Mouse (Mus musculus) heart, adult 11 months (tissue): ENCODE measurements around the gene Stn1.
"Not testable (repeated sequence)": the region's sequence is repeated elsewhere in the genome, so short reads cannot be mapped to it uniquely, and the experiment has no call there.

Source experiments
- DNase-seq: peaks from one replicate; pipeline ENCODE4 v3.0.0; 2022

Gene Stn1

DNA sequence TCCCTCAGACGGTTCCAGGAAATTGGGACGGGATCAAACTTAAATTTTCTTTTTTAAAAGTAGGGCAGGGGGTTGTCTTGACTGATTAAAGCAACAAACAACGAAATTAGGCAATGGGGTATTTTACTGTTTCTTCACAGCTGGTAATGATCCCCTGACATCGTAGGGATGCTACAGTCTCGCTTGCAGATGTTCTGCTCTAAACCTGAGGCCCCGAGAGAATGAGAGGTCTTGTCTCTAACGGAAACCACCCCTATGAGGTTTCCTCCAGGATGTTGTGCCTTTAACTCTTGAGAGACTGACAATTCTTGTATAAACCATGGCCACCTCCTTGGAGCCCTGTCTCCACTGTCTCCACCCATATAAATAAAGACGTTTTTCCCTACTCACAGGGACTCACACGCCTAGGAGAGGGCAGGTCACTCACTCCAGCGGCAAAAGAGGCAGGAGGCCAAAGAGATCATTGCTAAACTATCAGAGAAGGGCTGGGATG is at the start of gene Stn1:
TSS of gene Stn1 (minus strand) at position 208 of the 493 bp plus-strand sequence.
- DNase-seq: no peak

DNA sequence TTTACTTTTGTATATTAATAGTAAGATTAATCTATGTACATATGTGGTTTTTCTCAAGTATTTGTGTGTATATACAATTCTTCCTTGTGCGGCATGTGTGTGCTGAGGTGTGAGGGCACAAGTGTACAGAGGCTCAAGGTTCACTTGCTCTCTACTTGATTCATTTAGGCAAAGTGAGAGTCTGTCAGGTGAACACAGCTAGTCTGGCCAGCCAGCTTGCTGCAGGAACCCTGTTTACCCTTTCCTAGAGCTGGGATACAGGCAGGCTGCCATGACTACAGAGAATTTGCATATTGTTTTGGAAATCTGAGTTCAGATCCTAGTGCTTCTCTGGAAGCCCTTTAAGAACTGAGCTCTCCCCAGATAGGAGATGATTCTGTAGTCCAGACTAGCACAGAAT is 49.7 kb upstream of the Stn1 start:
- DNase-seq: no peak

DNA sequence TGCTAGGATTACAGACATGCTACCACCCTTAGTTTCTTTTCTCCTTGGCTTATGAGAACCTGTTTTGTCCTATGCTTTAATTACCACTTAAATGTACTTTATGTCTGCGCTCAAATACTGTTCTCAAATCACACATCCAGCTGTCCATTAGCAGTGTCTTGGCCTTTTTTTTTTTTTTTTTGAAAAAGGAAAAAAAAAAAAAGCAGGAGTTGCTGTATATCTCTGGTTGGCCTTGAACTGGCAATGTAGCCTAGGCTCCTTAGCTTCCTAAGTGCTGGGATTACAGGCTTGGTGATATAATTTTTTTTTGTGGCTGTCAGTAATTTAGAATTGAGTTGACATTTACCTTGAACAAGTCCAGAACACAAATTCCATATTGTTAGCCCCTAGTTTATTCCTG is 48.5 kb upstream of the Stn1 start:
- no peak for DNase-seq

DNA sequence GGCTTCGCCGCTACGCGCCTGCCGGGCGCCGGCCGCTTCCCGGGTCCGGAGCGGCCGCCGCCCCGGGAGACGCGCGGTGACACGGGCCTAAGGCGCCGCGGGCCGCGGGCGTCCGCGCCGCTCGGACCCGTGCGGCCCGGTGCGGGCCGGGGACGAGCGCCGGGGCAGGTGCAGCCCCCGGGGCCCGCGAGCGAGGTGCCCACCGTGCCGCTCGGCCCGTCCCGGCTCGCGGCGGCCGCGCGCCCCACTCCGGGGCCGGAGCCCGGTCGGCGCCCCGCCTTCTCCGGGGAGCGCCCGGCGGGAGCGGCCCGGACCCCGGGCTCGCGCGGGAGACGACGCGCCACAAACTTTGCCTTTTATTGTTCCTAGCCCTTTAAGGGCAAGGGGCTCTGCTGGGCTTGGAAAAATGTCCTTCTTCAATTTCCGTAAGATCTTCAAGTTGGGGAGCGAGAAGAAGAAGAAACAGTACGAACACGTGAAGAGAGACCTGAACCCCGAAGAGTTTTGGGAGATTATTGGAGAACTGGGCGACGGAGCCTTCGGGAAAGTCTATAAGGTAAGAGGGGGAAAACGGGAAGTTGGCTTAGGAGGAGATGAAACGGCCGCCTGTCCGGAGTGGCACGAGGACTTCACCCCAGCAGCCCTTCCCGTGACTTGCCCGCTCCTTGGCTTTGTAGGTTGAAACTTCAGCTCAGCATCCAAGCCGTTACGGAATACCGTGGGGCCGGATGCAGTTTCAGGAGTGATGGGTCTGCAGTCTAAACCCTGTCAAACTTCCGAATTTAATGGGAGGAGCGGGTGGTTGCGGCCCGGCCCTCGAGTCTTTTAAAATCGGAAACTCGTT is 42.7 kb upstream of the Stn1 start:
- DNase-seq: peak; percentile 94

DNA sequence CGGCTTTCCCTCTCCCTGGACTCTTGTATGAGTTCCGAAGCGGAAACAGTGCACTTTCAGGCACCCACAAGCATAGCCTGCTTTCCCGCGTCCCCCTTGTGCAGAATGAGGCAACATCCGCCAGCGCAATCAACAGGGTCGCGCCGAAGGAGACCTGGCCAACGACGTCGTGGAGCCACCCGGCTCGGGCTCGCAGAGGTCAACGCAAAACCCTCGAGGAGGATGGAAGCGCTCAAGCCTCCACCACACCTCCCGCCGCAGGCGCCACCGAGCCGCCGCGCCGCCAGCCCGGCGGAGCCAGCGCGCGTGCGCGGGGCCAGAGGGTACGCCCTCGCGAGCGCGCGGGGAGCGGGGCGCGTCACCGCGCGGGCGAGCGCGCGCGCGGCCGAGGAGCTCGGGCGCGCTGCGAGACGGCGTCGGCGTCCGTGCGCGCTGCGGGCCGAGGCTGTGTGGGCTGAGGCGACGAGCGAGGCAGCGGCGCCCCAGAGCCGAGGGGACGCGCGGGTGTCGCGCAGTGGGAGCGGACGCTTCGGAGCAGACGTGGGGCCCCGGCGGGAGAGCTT is 42.0 kb upstream of the Stn1 start, which contains the start of gene Slk:
TSS of gene Slk (plus strand) at position 454 of the 563 bp plus-strand sequence.
- peak; percentile 99 for DNase-seq

DNA sequence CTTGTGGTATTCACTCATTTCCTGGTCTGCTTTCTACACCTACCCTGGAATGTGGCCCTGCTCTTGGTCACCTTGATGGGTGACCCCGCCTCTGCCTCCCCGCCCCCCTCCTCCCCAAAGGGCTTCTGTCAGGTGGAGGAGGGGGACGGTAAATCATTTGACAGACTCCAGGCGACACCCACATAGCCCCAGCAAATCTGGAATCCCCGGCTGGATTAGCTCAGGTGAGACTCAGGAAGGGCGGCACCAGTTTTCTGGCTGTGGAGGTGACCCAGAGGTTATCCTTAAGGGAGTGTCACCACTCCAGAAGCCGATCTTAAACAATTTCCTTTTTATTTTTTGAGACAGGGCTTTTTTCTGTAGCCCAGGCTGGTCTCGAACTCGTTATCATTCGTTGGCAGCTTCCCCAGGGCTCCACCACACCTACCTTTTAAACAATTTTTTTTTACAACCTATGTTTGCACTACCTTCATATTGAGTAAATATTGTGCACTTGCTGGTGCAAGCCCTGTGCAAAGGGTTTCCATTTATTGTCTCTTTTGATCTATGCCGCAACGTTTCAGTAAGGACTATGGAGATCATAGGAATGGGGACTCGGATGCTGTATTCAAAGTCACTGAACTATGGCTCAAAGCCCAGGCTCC is 41.4 kb upstream of the Stn1 start:
- DNase-seq: peak; percentile 93

DNA sequence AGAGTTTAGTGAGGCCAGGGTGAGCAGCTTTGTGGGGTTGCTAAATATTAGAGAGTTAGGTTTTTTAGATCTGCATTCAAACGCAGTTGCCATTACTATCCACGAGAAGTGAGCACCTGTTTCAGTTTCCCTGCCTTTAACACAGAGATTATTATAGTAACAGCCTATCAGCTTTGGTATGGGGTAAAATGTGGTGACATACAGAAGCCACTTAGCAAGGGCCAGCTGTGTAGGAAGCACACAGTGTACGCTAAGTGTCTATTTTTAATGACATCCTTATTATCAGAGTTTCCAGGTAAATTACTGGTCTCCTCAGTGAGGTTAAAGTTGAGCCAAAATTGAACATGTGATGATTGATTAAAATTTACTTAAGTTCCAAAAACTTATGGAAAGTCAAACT is 36.4 kb upstream of the Stn1 start:
- DNase-seq: no peak

DNA sequence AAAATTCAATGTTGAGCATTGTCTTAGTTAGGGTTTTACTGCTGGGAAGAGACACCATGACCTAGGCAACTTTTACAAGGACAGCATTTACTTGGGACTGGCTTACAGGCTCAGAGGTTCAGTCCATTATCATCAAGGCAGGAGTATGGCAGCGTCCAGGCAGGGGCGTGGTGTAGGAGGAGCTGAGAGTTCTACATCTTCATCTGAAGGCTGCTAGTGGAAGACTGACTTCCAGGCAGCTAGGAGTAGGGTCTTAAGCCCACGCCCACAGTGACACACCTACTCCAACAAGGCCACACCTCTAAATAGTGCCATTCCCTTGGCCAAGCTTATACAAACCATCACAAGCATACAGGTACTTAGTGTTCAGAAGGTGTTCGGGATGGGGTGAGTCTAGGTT is 34.7 kb upstream of the Stn1 start:
- not testable (repeated sequence) for DNase-seq

DNA sequence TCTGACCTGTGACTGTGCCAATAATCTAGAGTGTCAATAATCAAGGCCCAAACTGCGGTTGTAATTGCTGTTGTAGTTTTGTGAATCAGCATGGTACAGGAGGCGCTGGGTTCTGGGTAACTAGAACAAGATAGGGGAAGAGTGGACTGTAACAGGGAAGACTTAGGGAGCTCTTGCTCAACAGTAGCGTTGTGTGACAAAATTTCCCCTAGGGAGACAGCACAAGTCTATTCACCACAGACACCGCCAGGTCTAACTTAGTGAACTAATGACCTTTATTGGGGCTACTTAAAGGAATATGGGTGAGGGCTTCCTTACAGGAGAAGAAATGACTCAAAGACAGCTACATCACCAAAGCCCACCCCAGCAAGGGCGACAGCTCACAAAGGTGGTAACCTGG is 32.7 kb upstream of the Stn1 start:
- no peak for DNase-seq

DNA sequence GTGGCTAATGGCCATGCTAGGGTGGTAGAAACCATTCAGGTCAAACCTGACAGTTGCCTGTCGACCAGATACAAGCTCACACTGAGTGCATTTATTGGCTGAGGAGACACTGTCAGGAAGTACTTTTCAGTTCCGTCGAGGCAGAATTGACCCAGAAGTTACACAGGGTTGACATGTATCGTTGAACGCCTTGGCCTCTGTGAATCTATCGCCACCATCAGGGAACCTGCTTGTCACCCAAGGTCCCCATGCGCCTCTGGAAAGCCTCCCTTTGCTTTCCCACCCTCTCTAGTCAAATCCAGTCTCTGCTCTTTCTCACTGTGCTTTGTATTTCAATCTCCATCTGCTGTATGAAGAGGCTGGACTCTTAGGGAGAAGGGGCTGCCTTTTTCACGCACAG is 28.7 kb upstream of the Stn1 start:
- peak; percentile 63 for DNase-seq

DNA sequence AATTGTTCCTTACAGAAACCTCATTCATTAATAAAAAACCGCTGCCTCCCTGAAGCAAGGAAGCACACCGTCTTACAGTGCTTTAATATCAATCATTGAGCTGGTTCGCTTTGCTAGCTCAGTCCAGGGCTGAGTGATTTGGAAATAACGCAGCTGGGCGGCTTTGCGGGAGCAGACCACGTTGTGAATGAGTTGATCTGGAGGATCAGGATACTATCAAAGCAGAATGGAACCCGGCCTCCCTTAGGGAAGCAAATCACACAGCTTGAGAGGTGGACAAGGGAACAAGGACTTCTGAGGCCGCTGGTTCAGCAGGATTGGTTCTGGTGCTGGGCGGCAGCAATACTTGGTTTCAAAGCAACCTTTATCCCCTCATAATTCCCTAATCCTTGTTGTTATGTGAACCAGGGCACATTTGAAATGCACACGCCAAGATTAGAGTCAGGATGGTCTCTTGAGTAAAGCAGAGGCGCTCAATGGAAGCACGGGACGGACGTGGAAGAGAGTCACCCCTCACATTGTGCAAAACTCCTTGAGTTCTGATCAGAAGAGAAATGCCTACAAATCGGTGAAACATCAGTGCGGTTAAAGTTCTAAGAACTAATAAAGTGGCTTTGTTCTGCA is 27.8 kb upstream of the Stn1 start:
- DNase-seq: no peak

DNA sequence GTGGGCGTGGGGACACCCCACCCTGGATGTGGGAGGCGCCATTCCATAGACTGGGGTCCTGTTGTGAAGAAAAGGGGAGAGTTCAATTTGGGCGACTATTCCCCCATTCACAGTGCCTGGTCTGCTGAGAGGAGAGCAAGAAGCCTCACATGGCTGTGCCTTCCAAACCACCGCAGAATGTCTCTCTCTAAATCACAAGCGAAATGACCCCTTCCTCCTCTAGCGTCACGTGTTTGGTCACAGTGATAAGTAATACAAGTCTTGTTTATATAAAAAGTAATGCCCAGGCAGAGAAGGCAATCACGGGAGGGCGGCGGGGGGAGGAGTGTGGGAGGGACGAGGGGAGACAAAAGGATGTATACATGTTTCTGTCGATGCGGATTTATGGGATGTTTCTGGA is 26.4 kb upstream of the Stn1 start:
- DNase-seq: no peak

DNA sequence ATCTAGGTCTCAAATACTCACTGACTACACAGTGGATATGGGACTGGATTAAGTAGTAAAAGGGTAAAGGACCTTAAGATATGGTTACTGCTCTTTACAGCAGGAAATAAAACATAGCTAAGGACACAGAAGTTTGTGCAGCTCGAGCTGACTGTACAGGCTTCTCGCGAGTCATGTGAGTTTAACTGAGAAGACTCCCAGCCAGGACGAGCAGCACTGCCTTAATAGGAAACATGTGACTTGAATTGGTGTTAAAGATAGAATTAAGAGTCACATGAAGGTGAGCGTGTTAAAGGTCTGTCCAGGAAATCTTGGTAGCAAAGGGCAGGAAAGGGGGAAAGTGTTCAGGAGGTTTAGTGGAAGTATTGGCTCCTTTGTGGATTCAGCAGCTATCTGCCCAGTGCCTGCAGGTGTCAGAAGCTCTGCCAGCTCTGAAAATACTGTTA is 24.7 kb upstream of the Stn1 start:
- DNase-seq: peak; percentile 92

DNA sequence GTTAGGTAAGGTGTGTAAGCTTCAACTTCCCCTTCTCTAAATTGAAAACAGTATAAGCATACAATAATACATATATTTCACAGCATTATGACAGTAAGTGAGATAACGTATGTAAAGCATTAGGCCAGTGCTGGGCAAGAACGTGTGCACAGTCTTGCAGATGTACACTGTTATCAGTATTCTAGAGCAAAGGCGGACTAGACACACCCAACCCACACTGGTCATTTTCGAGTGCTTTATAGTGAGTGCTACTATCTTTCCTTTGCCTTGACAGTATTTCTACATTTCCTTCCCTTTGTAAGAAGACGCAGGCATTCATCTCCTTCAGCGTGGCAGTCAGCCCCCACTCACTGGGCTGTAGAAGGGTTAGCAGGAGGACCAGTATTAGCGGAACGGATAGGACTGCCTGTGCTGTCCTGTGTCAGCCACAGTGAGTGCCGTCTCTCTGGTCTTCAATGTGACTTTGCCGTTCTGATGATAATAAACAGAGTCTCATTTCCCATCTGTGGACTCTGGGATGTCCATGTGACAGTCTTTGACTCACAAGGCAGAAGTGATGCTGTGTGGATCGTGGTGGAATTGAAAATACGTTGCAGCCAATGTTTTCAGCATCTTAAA is 23.3 kb upstream of the Stn1 start:
- peak; percentile 63 for DNase-seq

DNA sequence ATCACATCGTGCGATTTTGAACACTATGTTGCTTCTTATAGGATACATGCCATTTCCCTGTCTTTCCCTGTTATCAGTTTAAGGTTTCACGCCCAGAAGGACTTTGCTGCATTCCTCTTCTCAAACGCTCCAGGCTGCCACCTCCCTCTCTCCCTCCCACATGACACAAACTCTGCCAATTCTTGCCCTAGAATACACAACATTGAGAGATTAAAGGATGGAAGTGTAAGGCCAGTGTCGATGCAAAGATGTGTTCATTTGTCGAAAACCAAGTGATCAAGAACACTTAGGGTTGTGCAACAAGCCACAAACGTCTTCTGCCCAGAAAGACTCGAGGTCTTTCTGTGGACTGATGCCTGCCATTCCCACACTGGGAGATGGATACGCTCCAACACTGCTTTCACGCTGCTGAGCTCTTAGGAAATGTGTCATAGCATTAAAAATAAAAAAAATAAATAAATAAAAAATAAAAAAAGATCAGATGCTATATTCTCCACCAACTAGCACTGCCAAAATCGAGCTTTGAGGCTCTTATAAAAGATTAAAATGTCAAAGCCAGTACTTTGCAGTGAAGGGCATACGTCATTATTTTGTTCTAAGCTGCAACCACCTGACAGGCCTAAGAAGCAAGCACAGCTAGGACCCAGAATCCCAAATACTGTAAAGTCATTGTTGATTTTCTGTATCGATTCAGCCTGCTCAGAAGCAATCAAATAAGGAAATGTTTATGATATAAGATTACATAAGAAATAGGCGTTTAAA is 22.6 kb upstream of the Stn1 start:
- DNase-seq: no peak

DNA sequence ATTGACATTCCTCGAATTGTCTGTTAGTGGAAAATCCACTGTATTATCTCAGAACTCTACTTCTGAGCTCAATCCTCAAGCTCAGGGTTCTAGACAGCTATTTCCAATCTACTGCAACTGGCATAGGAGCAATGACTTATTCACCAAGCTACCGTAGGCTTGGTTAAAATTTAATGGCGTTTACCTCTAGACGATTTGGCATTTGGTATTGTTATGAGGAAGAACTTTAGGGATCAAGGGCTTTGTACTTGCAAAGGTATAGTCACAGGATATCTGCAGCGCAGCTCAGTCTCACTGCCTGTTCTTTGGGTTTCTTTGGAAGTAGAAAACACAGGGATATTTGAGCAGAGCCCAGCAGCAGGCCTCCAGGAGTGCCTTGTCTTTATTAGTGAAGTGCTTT is 21.8 kb upstream of the Stn1 start:
- no peak for DNase-seq

DNA sequence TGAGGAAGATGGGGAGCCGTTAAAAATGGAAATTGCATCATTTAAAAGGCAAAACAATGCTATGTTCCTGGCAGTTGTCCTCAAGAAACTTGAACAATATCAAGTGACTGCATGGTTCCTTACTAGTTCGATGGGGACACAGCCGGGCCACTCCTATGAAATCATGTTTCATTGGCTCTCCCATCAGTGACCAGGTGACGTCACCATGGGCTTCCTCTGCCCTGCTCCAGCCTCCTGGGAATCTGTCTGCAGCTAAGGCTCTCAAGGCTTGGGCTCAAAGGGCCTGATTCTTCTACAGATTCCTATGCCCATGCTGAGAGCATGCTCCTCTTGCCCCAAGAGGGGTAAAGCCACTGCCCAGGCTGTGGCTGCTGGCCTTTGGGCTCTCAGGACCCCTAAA is 12.3 kb upstream of the Stn1 start:
- DNase-seq: peak; percentile 77

DNA sequence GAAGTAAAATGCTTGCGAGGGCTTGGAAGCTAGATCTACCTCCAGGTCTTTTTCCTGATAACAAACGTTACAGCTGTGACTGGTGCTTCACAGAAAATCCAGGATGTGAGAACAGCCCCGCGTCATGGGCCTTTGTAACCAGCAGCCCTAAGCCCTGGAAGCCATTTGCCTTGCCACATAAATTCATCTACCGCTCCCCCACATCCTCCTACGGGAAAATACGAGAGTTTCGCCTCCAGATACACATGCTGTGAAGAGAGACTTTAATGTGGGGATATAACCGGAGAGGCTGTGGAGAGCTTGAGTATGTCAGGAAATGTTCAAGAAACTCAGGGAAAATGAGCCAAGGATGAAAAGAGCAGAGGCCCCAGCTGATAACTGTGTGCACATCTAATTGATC is 11.9 kb upstream of the Stn1 start:
- DNase-seq: peak; percentile 72

DNA sequence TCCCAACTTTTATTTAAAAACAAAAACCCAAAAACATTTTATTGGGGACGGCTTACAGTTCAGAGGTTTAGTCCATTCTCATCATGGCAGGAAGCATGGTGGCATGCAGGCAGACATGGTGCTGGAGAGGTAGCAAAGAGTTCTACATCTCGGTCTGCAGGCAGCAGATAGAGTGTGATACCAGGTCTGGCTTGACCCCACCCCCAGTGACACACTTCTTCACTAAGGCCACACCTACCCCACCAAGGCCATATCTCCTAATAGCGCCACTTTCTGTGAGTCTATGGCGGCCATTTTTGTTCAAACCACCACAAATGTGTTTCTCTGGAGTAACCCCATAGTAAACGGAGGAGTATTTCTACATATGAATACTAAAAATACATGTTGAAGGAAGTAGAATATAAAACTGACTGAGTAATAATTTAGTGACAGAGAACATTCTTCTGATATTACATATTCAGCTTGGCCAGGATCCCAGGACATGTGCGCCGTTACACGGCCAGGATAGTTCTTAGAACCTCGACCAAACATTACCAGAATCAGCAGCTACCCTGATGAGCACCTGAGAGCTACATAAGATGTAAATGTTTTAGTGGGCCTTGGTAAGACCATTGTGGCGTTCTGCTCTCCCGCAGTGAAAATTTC is 11.2 kb upstream of the Stn1 start:
- DNase-seq: no peak

DNA sequence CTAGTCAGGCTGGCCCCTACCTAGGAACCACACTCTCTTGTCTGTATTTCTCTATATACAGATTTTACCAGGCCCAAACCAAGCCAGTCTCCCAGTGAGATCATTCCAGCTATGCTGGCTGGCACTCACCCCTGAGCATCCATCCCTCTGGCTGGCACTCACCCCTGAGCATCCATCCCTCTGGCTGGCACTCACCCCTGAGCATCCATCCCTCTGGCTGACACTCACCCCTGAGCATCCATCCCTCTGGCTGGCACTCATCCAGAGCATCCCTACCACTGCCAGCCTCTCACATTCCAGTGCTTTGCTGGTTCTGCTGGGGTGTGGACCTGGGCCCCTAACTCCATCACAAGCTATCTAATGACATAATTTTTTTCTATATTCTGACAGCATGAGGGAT is 8.2 kb upstream of the Stn1 start:
- peak; percentile 78 for DNase-seq

DNA sequence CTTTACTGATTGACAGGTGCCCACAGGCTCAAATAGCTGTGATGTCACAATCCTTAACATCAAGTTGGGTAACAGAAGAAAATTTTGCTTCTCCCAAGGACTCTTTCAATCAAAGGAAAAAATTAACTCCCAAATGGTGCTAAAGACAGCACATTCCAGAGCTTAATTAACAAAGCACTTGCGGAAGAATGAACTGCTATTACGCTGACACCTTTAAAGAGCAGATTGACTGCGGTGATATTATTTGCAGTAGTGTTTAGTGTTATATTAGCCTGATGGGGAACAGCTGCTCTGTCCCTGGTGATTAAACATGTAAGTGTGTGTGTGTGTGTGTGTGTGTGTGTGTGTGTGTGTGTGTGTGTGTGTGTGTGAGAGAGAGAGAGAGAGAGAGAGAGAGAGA is 7.7 kb upstream of the Stn1 start:
- DNase-seq: peak; percentile 16

DNA sequence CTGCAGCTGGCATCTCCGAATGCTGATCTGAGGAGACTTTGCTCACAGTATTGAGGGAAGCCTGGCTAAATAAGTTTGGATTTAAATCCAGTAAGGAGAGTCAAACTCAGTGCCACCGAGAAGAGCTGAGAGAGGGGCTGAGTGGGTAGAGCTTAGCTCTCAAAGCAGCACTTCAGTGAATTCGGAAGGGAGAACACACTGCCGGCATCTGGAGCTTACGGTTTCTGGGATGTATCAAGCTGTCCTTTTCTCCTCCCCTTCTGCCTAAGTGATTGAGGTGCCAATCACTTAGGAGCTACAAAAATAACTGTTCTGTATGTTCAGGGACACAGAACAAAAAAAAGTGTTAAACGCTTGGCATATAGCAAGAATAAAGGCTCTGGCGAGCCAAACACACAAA is 5.1 kb upstream of the Stn1 start:
- no peak for DNase-seq
